Mouse (Mus musculus): ENCODE results near the gene A630095E13Rik. TPM values are rescaled to one million over a fixed set of nuclear protein-coding genes. Genes with fewer than 3 reads are reported as not detected.
A peak's percentile ranks its signal among the peaks of the same experiment; 100 is the strongest.
"Not testable (repeated sequence)": the region's sequence is repeated elsewhere in the genome, so short reads cannot be mapped to it uniquely, and the experiment has no call there.

A630095E13Rik gene
- not detected in 2 replicates for polyA plus RNA-seq (2014; fragmentation: Nextera tagmentation; extraction: Ambion mirVana)

DNA sequence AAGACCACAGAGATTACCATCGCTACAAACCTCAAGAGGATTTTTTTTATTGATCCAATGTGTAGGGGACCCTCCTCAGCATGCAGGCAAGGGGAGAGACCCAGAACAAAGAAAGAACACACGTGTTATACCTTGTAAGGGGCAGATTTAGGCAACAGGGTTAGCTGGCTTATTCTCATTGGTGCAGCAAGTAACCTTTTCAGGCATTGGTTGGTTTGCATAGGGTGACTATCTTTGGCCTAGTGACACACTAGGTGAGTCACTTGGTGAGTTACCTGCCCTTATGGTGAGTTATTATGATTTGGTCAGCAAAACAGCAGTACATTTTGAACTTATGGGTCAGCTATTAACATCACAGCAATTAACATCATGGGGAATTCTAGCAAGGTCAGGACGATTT is at the start of gene A630095E13Rik:
A630095E13Rik (minus strand) TSS at position 101 of the 400 bp plus-strand sequence.
- H3K4me2 ChIP-seq (ENCODE audit: low read depth, low read length); H3K9ac ChIP-seq (replicated peaks; ENCODE audit: low read length); H3K36me3 ChIP-seq (replicated peaks; ENCODE audit: control insufficient read depth, insufficient read depth, low read depth, low read length); H3K27me3 ChIP-seq (ENCODE audit: control insufficient read depth, insufficient read depth, low read length); H3K27ac ChIP-seq (replicated peaks; ENCODE audit: low read depth, low read length); DNase-seq (ENCODE audit: low spot score); H3K4me1 ChIP-seq (ENCODE audit: control insufficient read depth, insufficient read depth, low read length); H3K4me3 ChIP-seq (ENCODE audit: low read depth, low read length); H3K9me3 ChIP-seq (replicated peaks; ENCODE audit: control insufficient read depth, low read length); ATAC-seq (replicated peaks; ENCODE audit: insufficient number of reproducible peaks, low FRiP score, low TSS enrichment, low read depth): not testable (repeated sequence)
- 68% methylated on average over 3 of the region's 3 CpGs for WGBS

GRCm38 (mm10) chr9:36692920-36693319 is 49.7 kb upstream of the A630095E13Rik start, which contains the start of gene Acrv1:
Gene Acrv1 (plus strand): TSS chr9:36693220.
- no peak within 1 kb of the TSS for H3K4me2 ChIP-seq (ENCODE audit: low read depth, low read length)
- H3K9me3 ChIP-seq (replicated peaks; ENCODE audit: control insufficient read depth, low read length) = no peaks in the 10 kb centered on the region
- DNase-seq (ENCODE audit: low spot score) = no peak
- no peaks in the 10 kb centered on the region for H3K36me3 ChIP-seq (replicated peaks; ENCODE audit: control insufficient read depth, insufficient read depth, low read depth, low read length)
- no peak within 1 kb of the TSS for H3K9ac ChIP-seq (replicated peaks; ENCODE audit: low read length)
- 62% methylated on average over 1 of the region's 1 CpGs for WGBS
- no peaks in the 10 kb centered on the region for H3K27me3 ChIP-seq (ENCODE audit: control insufficient read depth, insufficient read depth, low read length)
- ATAC-seq (replicated peaks; ENCODE audit: insufficient number of reproducible peaks, low FRiP score, low TSS enrichment, low read depth) = no peak
- H3K27ac ChIP-seq (replicated peaks; ENCODE audit: low read depth, low read length) = no peak within 1 kb of the TSS
- no peak within 1 kb of the TSS for H3K4me3 ChIP-seq (ENCODE audit: low read depth, low read length)
- no peaks in the 10 kb centered on the region for H3K4me1 ChIP-seq (ENCODE audit: control insufficient read depth, insufficient read depth, low read length)

DNA sequence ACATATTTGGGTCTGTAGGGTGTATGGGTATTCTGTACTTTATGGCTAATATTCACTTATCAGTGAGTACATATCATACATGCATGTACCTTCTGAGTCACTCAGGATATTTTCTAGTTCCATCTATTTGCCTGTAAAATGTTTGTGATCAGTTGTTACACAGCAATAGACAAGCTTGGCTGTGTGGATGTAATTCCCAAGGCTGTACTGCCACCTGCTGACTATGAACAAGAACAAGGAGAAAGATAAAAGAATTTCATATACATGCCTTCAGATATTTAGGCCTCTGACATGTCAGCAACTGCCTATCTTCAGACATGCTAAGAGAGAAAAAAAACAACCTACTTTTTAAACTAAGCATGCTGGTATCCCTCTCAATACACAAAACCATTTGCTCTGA is 44.2 kb upstream of the A630095E13Rik start:
- peak; percentile 2 for DNase-seq (ENCODE audit: low spot score)

GRCm38 (mm10) chr9:36681424-36681823 is 38.2 kb upstream of the A630095E13Rik start:
- DNase-seq (ENCODE audit: low spot score) (no peak), ATAC-seq (replicated peaks; ENCODE audit: insufficient number of reproducible peaks, low FRiP score, low TSS enrichment, low read depth) (no peak)
- Histone ChIP-seq H3K9me3 (replicated peaks; ENCODE audit: control insufficient read depth, low read length) (no peaks in the 10 kb centered on the region), H3K4me3 (ENCODE audit: low read depth, low read length) (no peak overlapping the region), H3K36me3 (replicated peaks; ENCODE audit: control insufficient read depth, insufficient read depth, low read depth, low read length) (no peaks in the 10 kb centered on the region), H3K27ac (replicated peaks; ENCODE audit: low read depth, low read length) (no peak overlapping the region), H3K4me1 (ENCODE audit: control insufficient read depth, insufficient read depth, low read length) (no peaks in the 10 kb centered on the region), H3K27me3 (ENCODE audit: control insufficient read depth, insufficient read depth, low read length) (no peaks in the 10 kb centered on the region), H3K9ac (replicated peaks; ENCODE audit: low read length) (no peak overlapping the region), H3K4me2 (ENCODE audit: low read depth, low read length) (no peak overlapping the region)
- 76% methylated on average over 2 of the region's 2 CpGs for WGBS

More for the DNA sequence above, 44.2 kb upstream of the A630095E13Rik start:
- no peak overlapping the region for H3K4me2 ChIP-seq (ENCODE audit: low read depth, low read length)
- H3K4me3 ChIP-seq (ENCODE audit: low read depth, low read length) = no peak overlapping the region
- ATAC-seq (replicated peaks; ENCODE audit: insufficient number of reproducible peaks, low FRiP score, low TSS enrichment, low read depth) = no peak
- no peaks in the 10 kb centered on the region for H3K4me1 ChIP-seq (ENCODE audit: control insufficient read depth, insufficient read depth, low read length)
- H3K27ac ChIP-seq (replicated peaks; ENCODE audit: low read depth, low read length) = no peak overlapping the region
- H3K9me3 ChIP-seq (replicated peaks; ENCODE audit: control insufficient read depth, low read length) = no peaks in the 10 kb centered on the region
- H3K9ac ChIP-seq (replicated peaks; ENCODE audit: low read length) = no peak overlapping the region
- H3K36me3 ChIP-seq (replicated peaks; ENCODE audit: control insufficient read depth, insufficient read depth, low read depth, low read length) = no peaks in the 10 kb centered on the region
- H3K27me3 ChIP-seq (ENCODE audit: control insufficient read depth, insufficient read depth, low read length) = no peaks in the 10 kb centered on the region

Other genes starting within 250 kb of the A630095E13Rik start
- gene Gm7257, start 211.5 kb downstream of the A630095E13Rik start, polyA plus RNA-seq (2014; fragmentation: Nextera tagmentation; extraction: Ambion mirVana) = not detected in 2 replicates
- not detected in 2 replicates for gene Gm9513, start 167.7 kb downstream of the A630095E13Rik start, polyA plus RNA-seq (2014; fragmentation: Nextera tagmentation; extraction: Ambion mirVana)
- not detected in 2 replicates for gene Gm5615, start 101.4 kb downstream of the A630095E13Rik start, polyA plus RNA-seq (2014; fragmentation: Nextera tagmentation; extraction: Ambion mirVana)
- not detected in 2 replicates for gene Gm17689, start 60.7 kb downstream of the A630095E13Rik start, polyA plus RNA-seq (2014; fragmentation: Nextera tagmentation; extraction: Ambion mirVana)
- gene Acrv1, start 49.8 kb upstream of the A630095E13Rik start, polyA plus RNA-seq (2014; fragmentation: Nextera tagmentation; extraction: Ambion mirVana) = not detected in 2 replicates
- 65.9 and 68.6 TPM in 2 replicates for gene Chek1, start 83.7 kb upstream of the A630095E13Rik start, polyA plus RNA-seq (2014; fragmentation: Nextera tagmentation; extraction: Ambion mirVana)
- 212 and 214 TPM in 2 replicates for gene Stt3a, start 124.3 kb upstream of the A630095E13Rik start, polyA plus RNA-seq (2014; fragmentation: Nextera tagmentation; extraction: Ambion mirVana)
- gene Ei24, start 154.0 kb upstream of the A630095E13Rik start, polyA plus RNA-seq (2014; fragmentation: Nextera tagmentation; extraction: Ambion mirVana) = 71.0 and 73.6 TPM in 2 replicates
- gene Fez1, start 178.5 kb upstream of the A630095E13Rik start, polyA plus RNA-seq (2014; fragmentation: Nextera tagmentation; extraction: Ambion mirVana) = 107 and 110 TPM in 2 replicates

Measured in embryonic facial prominence, embryonic 11.5 days (tissue).